In genomic region chrX:7765281-7765670, GRCm38 (mm10) we compare ENCODE assay signal across 8 mouse cellular contexts. TPM values are rescaled to one million over a fixed set of nuclear protein-coding genes. Genes with fewer than 3 reads are reported as not detected.
DNase-seq lines count a peak whose midpoint lies in the region; ATAC-seq and TF ChIP-seq lines count a peak whose summit lies in the region.

No protein-coding gene starts in this region.

- H3K27ac ChIP-seq in embryonic facial prominence, embryonic 14.5 days (replicated peaks; ENCODE audit: low read depth, low read length), result no peak overlapping the region
- H3K27ac ChIP-seq in intestine, postnatal 0 days (ENCODE audit: low read depth, low read length), result no peak overlapping the region; the same call in 1 of the 2 replicates

- ATAC-seq in embryonic facial prominence, embryonic 14.5 days (ENCODE audit: low read depth), result no peak
- ATAC-seq in intestine, postnatal 0 days, result no peak
- no peak for ATAC-seq in granulocyte monocyte progenitor cell, adult 5-6 weeks (replicated peaks; ENCODE audit: poor library complexity, severe bottlenecking)

- H3K27me3 ChIP-seq in embryonic facial prominence, embryonic 14.5 days (replicated peaks; ENCODE audit: control insufficient read depth, insufficient read depth, low read length), result no peaks in the 10 kb centered on the region
- no peaks in the 10 kb centered on the region for H3K27me3 ChIP-seq in intestine, postnatal 0 days (replicated peaks; ENCODE audit: control insufficient read depth, insufficient read depth, low read length)
- no peaks in the 10 kb centered on the region for H3K27me3 ChIP-seq in myocyte (ENCODE audit: control insufficient read depth, insufficient read depth, insufficient read length)

- intact Hi-C loops in left cerebral cortex, postnatal 25 days (cut with DNase I), result loop anchor here (2.0 kb wide), 1 partner anchor 26 kb away; no protein-coding TSS in a partner anchor

- peaks cover 20% of the 10 kb centered on the region for H3K36me3 ChIP-seq in embryonic facial prominence, embryonic 14.5 days (ENCODE audit: control insufficient read depth, insufficient read depth, low read length)
- H3K36me3 ChIP-seq in intestine, postnatal 0 days (ENCODE audit: control insufficient read depth, insufficient read depth), result peaks cover 13% of the 10 kb centered on the region; the same call in 1 of the 2 replicates
- peaks cover 4% of the 10 kb centered on the region for H3K36me3 ChIP-seq in myocyte (ENCODE audit: control insufficient read depth, insufficient read depth)

- WGBS in embryonic facial prominence, embryonic 14.5 days, result 28% methylated on average over 13 of the region's 13 CpGs
- 35% methylated on average over 11 of the region's 13 CpGs for WGBS in intestine, postnatal 0 days

- H3ac ChIP-seq in myocyte (ENCODE audit: control insufficient read depth, insufficient read length), result no peak overlapping the region

- H3K4me2 ChIP-seq in embryonic facial prominence, embryonic 14.5 days (ENCODE audit: low read depth, low read length), result peak overlapping the region; percentile 67
- H3K4me2 ChIP-seq in intestine, postnatal 0 days (replicated peaks; ENCODE audit: low read depth), result peak overlapping the region; percentile 69
- H3K4me2 ChIP-seq in myocyte (ENCODE audit: low read depth), result peak overlapping the region; percentile 73

- H3K4me3 ChIP-seq in embryonic facial prominence, embryonic 14.5 days (ENCODE audit: low read depth, low read length), result peak overlapping the region; percentile 15
- H3K4me3 ChIP-seq in intestine, postnatal 0 days (ENCODE audit: low read depth, low read length), result peak overlapping the region; percentile 20; the same call in 1 of the 2 replicates
- H3K4me3 ChIP-seq in myocyte, result peak overlapping the region; percentile 62

- DNase-seq in kidney, postnatal 10 days, result peak; percentile 16
- DNase-seq in kidney, adult 18-20 months, result no peak
- no peak for DNase-seq in embryonic facial prominence, embryonic 14.5 days (ENCODE audit: low spot score)
- DNase-seq in left cerebral cortex, postnatal 25 days (ENCODE audit: low spot score in 2 of 2), result no peak
- DNase-seq in layer of hippocampus, postnatal 36 days, result no peak

- peaks cover 13% of the 10 kb centered on the region for H3K79me2 ChIP-seq in myocyte (ENCODE audit: control insufficient read depth, insufficient read depth)

- no peaks in the 10 kb centered on the region for H3K9me3 ChIP-seq in embryonic facial prominence, embryonic 14.5 days (ENCODE audit: control insufficient read depth, low read length)
- H3K9me3 ChIP-seq in intestine, postnatal 0 days (ENCODE audit: control insufficient read depth), result no peaks in the 10 kb centered on the region

- peaks cover 8% of the 10 kb centered on the region; the same call in 1 of the 2 replicates for H3K4me1 ChIP-seq in embryonic facial prominence, embryonic 14.5 days (ENCODE audit: control insufficient read depth, insufficient read depth, low read length)
- H3K4me1 ChIP-seq in intestine, postnatal 0 days (replicated peaks; ENCODE audit: control insufficient read depth, insufficient read depth, low read length), result no peaks in the 10 kb centered on the region

- H3K9ac ChIP-seq in embryonic facial prominence, embryonic 14.5 days (ENCODE audit: low read depth, low read length), result 0 out of 2 replicates have a peak overlapping the region, but pooled peaks have one; percentile 27
- H3K9ac ChIP-seq in intestine, postnatal 0 days (ENCODE audit: low read depth, low read length), result no peak overlapping the region

- no peak for TF ChIP-seq POLR2A in myocyte (IDR thresholded peaks at IDR 0.05; ENCODE audit: insufficient read length, low read depth)

- TF ChIP-seq CTCF in intestine, postnatal 0 days (IDR thresholded peaks at IDR 0.05; ENCODE audit: low read depth), result no peak

TF ChIP-seq in myocyte, 11 proteins besides CTCF, POLR2A, EP300 and RAD21:
- no peak for TF ChIP-seq POLR2AphosphoS2 (IDR thresholded peaks at IDR 0.05; ENCODE audit: insufficient read length, low read depth)
- no peak for TF ChIP-seq TCF3 (IDR thresholded peaks at IDR 0.05; ENCODE audit: insufficient read length, low read depth)
- no peak for TF ChIP-seq SRF (IDR thresholded peaks at IDR 0.05; ENCODE audit: control insufficient read depth, insufficient read length, low read depth)
- TF ChIP-seq MAX (IDR thresholded peaks at IDR 0.05; ENCODE audit: low read depth), result no peak
- no peak for TF ChIP-seq E2F4 (IDR thresholded peaks at IDR 0.05; ENCODE audit: insufficient read depth)
- TF ChIP-seq MYOD1 (IDR thresholded peaks at IDR 0.05; ENCODE audit: control insufficient read depth in 1 of 3, insufficient read length in 2 of 3, low read depth in 2 of 3), result no peak
- no peak for TF ChIP-seq TCF12 (IDR thresholded peaks at IDR 0.05; ENCODE audit: insufficient read depth, poor library complexity, severe bottlenecking)
- no peak for TF ChIP-seq CEBPB (IDR thresholded peaks at IDR 0.05; ENCODE audit: insufficient read depth, poor library complexity, severe bottlenecking)
- no peak for TF ChIP-seq USF1 (IDR thresholded peaks at IDR 0.05; ENCODE audit: low read depth)
- no peak for TF ChIP-seq MYOG (IDR thresholded peaks at IDR 0.05; ENCODE audit: control insufficient read depth in 1 of 3, insufficient read depth in 1 of 3, insufficient read length in 2 of 3, low read depth in 2 of 3)
- no peak for TF ChIP-seq REST (IDR thresholded peaks at IDR 0.05; ENCODE audit: insufficient read depth, insufficient read length)

RNA-seq across cellular contexts. Expression of gene Tfe3, which starts 2.9 kb away (rescaled TPM):
- 19.5 and 21.0 TPM in 2 replicates for polyA plus RNA-seq in embryonic facial prominence, embryonic 14.5 days (2014; fragmentation: Nextera tagmentation; extraction: Ambion mirVana)
- 15.3 and 16.2 TPM in 2 replicates for polyA plus RNA-seq in intestine, postnatal 0 days (2015; fragmentation: Nextera tagmentation; extraction: Ambion mirVana)
- polyA plus RNA-seq in myocyte (2012; fragmentation: generic; extraction: Trizol), result 31.9 TPM
- 10 to 100 TPM; 29.9 to 36.0 TPM for total RNA-seq in left cerebral cortex, postnatal 25 days (2021)
- total RNA-seq in granulocyte monocyte progenitor cell, adult 5-6 weeks (2014; fragmentation: Nextera tagmentation), result 17.4 and 27.8 TPM in 2 replicates
- total RNA-seq in granulocyte monocyte progenitor cell, adult 5-6 weeks (2017), result 5.7 and 7.2 TPM in 2 replicates
- 10 to 100 TPM; 26.7 to 27.4 TPM for total RNA-seq in layer of hippocampus, postnatal 36 days (2021)

RNA-seq across cellular contexts. Expression of gene Ccdc120, which starts 14.6 kb away (rescaled TPM):
- 11.0 and 14.8 TPM in 2 replicates for polyA plus RNA-seq in embryonic facial prominence, embryonic 14.5 days (2014; fragmentation: Nextera tagmentation; extraction: Ambion mirVana)
- 20.7 and 22.2 TPM in 2 replicates for polyA plus RNA-seq in intestine, postnatal 0 days (2015; fragmentation: Nextera tagmentation; extraction: Ambion mirVana)
- polyA plus RNA-seq in myocyte (2012; fragmentation: generic; extraction: Trizol), result 2.4 TPM
- total RNA-seq in left cerebral cortex, postnatal 25 days (2021), result 10 to 100 TPM; 19.5 to 22.1 TPM
- total RNA-seq in granulocyte monocyte progenitor cell, adult 5-6 weeks (2014; fragmentation: Nextera tagmentation), result not detected in 2 replicates
- 0.04 and 0.21 TPM in 2 replicates for total RNA-seq in granulocyte monocyte progenitor cell, adult 5-6 weeks (2017)
- 10 to 100 TPM; 14.3 to 16.0 TPM for total RNA-seq in layer of hippocampus, postnatal 36 days (2021)

RNA-seq across cellular contexts. Expression of gene Gripap1, which starts 24.3 kb away (rescaled TPM):
- 32.1 and 32.9 TPM in 2 replicates for polyA plus RNA-seq in embryonic facial prominence, embryonic 14.5 days (2014; fragmentation: Nextera tagmentation; extraction: Ambion mirVana)
- 17.6 and 22.2 TPM in 2 replicates for polyA plus RNA-seq in intestine, postnatal 0 days (2015; fragmentation: Nextera tagmentation; extraction: Ambion mirVana)
- polyA plus RNA-seq in myocyte (2012; fragmentation: generic; extraction: Trizol), result 19.8 TPM
- 100 to 1,000 TPM in 1 of 2 experiments, 10 to 100 TPM in 1; 99.6 to 105 TPM for total RNA-seq in left cerebral cortex, postnatal 25 days (2021)
- 43.6 and 52.5 TPM in 2 replicates for total RNA-seq in granulocyte monocyte progenitor cell, adult 5-6 weeks (2014; fragmentation: Nextera tagmentation)
- 59.7 and 78.0 TPM in 2 replicates for total RNA-seq in granulocyte monocyte progenitor cell, adult 5-6 weeks (2017)
- 100 to 1,000 TPM in 1 of 2 experiments, 10 to 100 TPM in 1; 92.2 to 106 TPM for total RNA-seq in layer of hippocampus, postnatal 36 days (2021)

RNA-seq across cellular contexts. Expression of gene Praf2, which starts 37.0 kb away (rescaled TPM):
- polyA plus RNA-seq in embryonic facial prominence, embryonic 14.5 days (2014; fragmentation: Nextera tagmentation; extraction: Ambion mirVana), result 83.5 and 85.5 TPM in 2 replicates
- 18.2 and 24.0 TPM in 2 replicates for polyA plus RNA-seq in intestine, postnatal 0 days (2015; fragmentation: Nextera tagmentation; extraction: Ambion mirVana)
- polyA plus RNA-seq in myocyte (2012; fragmentation: generic; extraction: Trizol), result 64.4 TPM
- total RNA-seq in left cerebral cortex, postnatal 25 days (2021), result 100 to 1,000 TPM in 1 of 2 experiments, 10 to 100 TPM in 1; 99.9 to 103 TPM
- 4.3 and 16.1 TPM in 2 replicates for total RNA-seq in granulocyte monocyte progenitor cell, adult 5-6 weeks (2014; fragmentation: Nextera tagmentation)
- total RNA-seq in granulocyte monocyte progenitor cell, adult 5-6 weeks (2017), result 2.8 and 6.2 TPM in 2 replicates
- 100 to 1,000 TPM; 101 to 104 TPM for total RNA-seq in layer of hippocampus, postnatal 36 days (2021)

RNA-seq across cellular contexts. Expression of gene Gm45208, which starts 43.2 kb away (rescaled TPM):
- polyA plus RNA-seq in embryonic facial prominence, embryonic 14.5 days (2014; fragmentation: Nextera tagmentation; extraction: Ambion mirVana), result not detected in 2 replicates
- polyA plus RNA-seq in intestine, postnatal 0 days (2015; fragmentation: Nextera tagmentation; extraction: Ambion mirVana), result not detected in 2 replicates
- polyA plus RNA-seq in myocyte (2012; fragmentation: generic; extraction: Trizol), result 0.64 TPM
- not detected for total RNA-seq in left cerebral cortex, postnatal 25 days (2021)
- total RNA-seq in granulocyte monocyte progenitor cell, adult 5-6 weeks (2014; fragmentation: Nextera tagmentation), result not detected in 2 replicates
- not detected in 2 replicates for total RNA-seq in granulocyte monocyte progenitor cell, adult 5-6 weeks (2017)
- under 1 TPM in 1 of 2 experiments, not detected in 1; 0.61 TPM for total RNA-seq in layer of hippocampus, postnatal 36 days (2021)

Comparison
In these comparisons a context has a peak if more than half of its experiments do, and no peak if none do; other contexts are left out.
1. RNA of gene Ccdc120, which starts 14.6 kb away (total RNA-seq): 19.5 to 22.1 TPM in left cerebral cortex, postnatal 25 days and 14.3 to 16.0 TPM in layer of hippocampus, postnatal 36 days; 0.04 to 0.21 TPM in granulocyte monocyte progenitor cell, adult 5-6 weeks; every median in the first group is over 10 times any median in the second.
2. Peak in every context shown above with its lines, with median percentiles within 50 percentile points of each other: H3K4me2 ChIP-seq and H3K4me3 ChIP-seq.